Mouse (Mus musculus) layer of hippocampus, postnatal 36 days (tissue): ENCODE results near the gene Spsb4. TPM values are rescaled to one million over a fixed set of nuclear protein-coding genes. Genes with fewer than 3 reads are reported as not detected.

Experiments used
- DNase-seq, 2 experiments: peaks; one replicate each; pipeline ENCODE4 v3.0.0; 2022
- total RNA-seq, 2 experiments: library from RNA; stranded (reverse); gene quantifications; 2 replicates each; pipeline ENCODE4 v1.2.3; 2021

Gene Spsb4
- total RNA-seq, 2 experiments from 2014 or later = 4.7 to 5.9 TPM

DNA sequence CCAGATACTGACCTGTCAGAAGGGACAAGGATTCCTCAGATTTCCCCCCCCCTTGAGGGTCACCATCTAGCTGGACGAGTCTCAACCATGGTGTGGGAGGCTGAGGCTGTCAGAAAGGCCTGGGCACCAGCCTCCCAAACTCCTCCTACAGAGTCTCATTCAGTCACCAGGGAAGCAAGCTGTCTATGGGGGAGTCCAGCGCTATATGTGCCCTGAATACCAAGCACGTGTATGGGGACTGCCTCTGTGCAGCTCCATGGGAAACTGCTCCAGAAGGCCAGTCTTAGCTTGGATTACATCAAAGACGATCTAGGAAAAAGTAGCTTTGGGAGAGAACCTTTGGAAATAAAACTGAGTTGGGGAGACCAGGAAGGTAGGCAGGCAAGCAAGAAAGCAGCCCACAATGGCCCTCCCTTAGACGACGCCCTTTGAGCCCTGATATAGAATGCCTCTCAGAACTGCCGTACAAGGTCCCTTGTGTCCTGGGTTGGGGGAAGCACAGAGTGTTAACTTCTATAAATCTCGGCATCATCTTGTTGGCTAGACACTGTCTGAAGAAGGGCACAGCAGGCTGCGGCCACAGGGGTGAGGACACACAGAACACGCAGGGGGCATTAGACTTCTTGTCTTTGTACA lies 40.4 kb downstream of the Spsb4 start:
- DNase-seq = no peak

DNA sequence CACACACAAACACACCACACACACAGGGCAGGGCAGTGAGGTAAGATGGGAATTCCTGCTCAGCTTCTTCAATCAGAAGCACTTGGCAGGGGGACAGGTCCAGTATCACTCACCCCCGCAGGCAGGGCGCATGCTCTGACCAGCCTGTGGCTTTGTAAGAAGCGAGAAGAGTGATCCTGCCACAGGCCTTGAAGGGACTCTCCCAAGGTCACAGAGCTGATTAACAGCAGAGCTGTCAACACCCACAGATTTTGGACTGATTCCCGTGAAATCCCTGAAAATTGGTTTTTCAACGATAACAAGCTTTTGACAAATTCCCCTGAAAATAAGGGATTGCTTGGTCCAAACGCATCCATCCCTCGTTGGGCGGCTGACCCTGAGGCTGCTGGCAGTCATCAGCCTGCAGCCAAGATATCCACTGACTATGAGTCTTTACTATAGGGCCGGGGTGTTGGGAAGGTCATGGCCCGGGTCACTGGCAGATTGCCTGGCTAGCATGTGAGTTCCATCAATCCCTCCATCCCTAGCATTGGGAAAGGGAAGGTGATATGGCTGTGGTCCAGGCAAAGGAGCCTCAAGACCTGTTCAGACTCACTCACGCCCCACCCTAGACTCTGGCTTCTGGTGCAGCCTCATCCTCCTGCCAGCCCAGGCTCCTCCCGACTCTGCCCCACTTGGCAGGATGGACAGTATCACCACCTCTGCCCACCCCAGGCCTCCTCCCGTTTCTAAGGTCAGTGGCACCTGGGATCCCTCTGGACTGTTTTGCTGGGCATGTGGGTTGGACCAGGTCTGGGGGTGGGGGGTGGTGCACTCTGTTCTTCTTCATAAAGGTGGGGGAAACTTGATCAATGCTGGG lies 41.1 kb downstream of the Spsb4 start:
- DNase-seq = no peak

DNA sequence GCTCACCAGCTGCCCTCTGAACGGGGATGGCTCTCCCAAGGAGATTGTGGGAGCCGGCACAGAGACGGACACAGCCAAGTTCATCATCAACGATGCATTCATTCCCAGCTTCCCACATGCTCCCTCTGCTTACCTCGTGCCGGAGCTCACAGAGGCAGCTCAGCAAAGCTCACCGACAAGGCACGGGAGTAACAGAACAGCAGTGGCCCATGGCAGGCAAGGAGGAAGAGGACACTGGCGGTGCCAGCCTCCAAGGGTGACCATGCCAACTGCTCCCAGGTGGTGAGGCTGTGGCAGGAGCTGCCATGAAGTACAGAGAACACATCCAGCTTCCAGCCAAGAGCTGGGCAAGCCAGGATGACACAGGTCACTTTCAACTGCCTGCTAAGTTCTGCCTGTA lies 45.6 kb downstream of the Spsb4 start:
- DNase-seq = no peak

DNA sequence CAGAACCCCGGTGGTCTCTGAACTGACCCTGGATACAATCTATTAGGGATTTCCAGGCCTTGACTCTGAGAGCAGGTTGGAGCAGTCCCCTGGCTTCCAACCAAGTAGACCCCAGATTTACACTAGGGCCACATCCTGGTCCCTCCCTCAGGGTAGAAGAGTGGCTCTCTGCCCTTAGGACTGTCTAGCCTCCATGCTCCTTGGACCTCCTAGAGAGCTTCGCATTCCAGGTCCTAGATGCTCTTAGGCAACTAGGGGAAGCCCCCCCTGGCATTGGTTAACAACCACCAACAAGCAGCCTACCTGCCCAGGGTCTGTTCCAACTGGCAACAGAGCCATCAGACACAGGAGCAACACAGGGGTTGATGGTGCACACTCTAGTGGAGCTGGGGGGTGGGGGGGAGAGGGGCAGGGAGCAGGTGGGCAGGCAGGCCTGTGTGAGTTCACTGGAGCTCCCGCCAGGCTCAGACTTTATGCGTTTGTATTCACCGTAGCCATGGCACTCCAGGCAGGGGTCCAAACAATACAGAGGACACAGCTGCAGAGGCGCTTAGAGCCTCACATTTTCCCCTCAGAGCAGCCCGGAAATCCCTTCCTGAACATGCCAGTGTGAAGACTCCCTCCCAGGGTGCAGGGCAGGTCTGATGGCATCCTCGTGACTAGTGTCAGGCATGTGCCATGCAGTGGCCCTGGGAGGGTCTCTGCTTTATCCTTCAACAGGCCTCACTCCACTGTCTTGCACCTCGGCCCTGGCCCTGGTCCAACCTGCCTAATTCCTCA lies 46.8 kb downstream of the Spsb4 start:
- DNase-seq = peak in 1 of 2 experiments; percentile 26

DNA sequence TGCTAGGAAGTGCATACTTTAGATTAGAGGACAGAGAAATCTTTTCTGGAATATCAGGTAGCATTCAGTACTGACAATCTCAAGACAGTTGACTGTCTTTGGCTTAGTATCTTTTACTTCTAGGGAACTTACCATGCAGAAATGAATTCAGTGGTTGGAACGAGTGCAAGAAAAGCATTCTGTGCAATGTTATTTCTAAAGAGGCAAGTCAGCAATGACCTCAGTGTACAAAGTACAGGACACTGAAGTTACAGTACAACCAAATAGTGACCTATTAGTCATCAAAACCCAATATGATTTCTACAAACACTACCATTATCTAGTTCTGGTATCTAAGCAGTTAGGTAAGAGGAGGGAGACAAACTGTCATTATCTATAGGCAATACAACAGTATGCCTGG lies 51.1 kb downstream of the Spsb4 start:
- DNase-seq = no peak

DNA sequence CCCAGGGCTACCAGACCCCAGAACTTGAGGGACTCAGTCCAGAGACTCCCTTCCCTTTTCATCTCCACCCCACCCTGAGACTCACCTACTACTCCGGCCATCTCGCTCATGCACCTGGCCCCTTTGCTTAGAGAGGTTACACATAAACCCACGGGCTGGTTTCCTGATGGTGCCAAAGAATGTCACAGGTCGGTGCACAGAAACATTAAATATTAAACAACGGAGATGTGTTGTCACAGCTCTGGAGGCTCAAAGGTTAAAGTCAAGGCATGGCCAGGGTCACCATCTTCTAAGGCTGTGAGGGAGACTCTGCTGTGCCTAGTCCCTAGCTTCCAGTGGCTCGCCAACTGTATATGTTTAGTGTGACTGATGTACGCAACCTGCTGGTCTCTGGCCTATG lies 52.2 kb downstream of the Spsb4 start:
- no peak for DNase-seq

DNA sequence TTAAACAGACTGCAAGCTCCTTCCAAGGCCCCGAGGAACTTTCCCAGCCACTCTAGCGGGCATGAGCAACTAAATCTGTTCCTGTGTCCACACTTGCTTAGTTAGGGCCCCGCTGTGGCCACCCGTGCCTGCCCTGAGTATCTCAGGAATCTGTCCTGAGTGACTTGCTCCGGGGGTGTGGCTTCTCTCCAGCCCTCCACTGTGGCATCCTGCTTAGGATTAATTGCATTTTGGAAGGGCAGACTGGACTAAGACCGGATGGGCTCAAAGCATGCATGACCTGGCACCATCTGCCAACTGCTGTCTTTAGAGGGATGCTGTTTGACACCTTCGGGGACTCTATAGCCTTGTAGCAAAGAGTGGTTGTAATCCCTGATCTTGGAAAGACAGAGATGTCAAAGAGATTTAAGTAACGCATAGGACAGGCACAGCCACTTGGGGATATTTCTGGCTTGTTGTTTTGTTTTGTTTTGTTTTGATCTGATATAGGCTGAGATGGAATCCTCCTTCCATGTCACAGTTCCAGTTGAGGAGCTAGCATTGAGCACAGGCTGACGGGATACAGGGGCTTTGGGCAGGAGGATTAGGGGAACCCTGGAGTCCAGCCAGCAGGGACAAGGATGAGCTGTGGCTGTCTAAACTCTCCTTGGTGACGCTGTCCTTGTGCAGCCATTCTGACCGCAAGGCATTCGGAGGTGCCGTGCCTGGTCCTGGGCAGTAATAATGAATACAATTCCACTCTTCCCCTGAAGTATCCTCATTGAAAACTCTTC lies 55.0 kb downstream of the Spsb4 start:
- DNase-seq = no peak

DNA sequence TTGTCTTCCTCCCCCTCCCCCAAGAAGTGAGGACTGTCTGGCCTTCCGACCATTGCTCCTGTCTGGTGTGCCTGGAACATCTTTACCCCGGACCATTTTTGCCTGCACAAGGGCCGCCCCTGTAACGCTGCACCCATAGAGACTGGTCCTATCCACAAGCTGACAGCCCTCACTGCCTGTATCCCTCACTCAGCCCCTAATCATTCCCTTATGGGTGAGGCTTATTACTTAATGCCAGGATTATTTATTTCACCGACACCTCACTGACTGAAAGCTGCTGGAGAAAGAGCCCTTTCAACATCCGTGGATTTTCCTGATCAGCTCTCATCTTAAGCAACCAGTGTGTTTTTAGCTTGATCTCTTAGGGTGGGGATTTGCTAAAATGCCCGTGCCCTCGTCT lies 55.9 kb downstream of the Spsb4 start:
- no peak for DNase-seq

DNA sequence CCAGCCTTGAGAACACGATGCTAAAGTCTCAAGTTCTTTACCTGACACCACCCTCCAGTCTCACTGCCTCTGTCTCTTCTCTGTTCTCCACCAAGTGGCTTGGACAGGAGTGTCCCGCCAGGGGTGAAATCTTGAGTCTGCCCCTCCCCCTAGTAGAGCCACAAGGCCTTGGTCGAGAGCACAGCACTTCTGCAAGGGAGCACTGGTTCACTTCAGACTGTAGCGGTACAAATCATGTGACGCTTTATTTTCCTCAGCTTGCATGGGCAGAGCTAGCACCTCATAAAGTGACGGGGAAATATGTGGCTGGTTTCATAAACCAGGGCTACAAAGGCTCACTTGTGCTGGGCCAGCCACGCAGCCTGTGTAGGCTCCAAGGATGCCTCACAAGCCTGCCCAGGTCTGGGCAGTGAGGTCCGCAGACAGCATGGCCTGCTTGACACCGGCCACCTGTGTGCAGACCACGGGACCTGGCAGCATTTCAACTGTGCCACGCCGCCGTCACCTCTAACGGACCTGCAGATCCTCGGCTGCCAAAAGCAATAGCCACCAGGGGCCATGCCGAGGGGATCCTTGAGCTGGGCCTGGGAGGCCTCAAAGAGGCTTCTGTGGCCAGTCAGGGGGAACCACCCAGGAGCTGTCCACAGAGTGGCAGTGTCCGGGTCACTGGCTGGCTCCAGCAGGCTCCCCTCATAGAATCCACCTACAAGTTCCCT lies 56.5 kb downstream of the Spsb4 start:
- DNase-seq = no peak

DNA sequence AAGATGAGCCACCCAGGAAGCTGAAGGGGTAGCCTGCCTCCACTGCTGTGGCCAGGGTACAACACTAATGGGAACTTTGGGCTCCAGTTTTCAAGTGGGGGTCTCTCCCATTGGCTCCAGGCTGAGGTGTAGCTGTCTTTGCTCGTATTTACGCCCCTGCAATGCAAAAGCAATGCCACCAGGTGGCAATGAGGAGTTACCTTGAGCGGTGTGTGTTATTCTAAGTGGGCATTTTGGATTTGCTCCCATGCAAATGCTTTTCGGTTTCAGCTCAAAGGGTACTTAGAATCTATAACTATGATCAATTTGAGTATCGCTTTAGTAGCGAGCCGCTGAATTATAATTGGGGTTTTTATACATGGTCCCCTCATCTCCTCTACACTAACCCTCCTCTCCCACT lies 57.6 kb downstream of the Spsb4 start:
- DNase-seq = no peak

DNA sequence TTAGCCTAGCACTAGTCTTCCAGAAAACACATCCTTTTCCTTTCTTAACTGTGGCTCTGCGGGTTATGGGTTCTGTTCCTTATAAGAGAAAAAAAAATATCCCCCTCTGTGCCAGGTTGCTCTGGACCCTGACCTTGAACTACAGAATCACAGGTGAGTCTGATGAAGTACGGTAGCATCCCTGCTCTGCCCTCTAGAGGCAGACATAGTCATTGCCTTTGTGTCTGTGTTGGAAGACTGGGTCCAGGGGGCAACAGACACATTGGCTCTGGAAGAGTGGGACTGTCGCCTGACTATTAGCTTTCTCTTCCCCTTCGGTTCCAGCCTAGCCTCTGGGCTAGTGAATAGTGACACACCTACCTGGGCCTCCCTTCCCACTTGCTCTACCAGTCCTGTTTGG lies 58.4 kb downstream of the Spsb4 start:
- DNase-seq = no peak

DNA sequence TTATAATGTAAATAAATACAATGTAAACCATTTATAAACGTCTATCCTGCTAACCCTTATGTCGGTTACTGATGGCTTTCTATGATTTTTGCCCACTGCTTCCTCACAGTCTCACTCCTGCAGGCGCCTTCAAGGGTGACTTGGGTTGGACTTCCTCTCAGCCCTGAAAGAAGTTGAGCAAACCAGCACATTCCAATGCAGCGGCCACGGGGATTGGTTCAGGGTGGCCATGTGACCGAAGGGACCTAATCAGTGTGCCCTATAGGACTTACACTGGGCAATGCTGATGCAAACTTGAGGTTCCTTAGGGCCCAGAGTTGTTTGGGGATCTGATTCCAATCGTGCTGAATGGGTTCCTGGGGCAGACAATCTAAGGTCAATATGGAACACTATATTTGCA lies 59.2 kb downstream of the Spsb4 start:
- DNase-seq = no peak

DNA sequence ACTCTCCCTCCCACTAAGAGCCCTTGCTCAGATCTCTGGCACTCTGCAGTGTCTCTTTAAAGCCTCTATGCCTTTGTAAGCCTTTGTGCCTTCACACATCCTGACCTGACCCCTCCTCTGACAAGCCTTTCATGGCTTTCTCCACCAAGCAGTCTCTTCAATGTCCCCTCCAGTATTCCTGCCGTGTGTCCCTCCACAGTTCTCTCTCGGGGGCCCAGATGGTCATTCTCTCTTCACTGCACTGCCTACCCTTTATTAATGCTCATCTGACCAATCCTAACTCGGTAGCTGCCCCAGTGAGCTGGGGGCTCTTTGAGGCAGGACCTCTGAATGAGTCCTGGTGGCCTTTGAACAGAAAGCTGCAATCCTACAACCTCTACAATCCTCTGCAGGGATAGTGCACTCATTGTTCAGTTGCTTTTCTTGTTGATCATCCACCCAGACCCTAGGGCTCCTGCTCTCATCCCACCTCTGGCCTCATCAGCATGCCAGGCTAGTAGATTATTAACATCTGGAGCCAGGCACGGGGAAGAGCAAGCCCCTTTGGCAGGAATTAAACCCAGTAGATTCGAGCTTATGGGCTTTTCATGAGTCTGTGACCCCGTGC lies 60.5 kb downstream of the Spsb4 start:
- DNase-seq = no peak

DNA sequence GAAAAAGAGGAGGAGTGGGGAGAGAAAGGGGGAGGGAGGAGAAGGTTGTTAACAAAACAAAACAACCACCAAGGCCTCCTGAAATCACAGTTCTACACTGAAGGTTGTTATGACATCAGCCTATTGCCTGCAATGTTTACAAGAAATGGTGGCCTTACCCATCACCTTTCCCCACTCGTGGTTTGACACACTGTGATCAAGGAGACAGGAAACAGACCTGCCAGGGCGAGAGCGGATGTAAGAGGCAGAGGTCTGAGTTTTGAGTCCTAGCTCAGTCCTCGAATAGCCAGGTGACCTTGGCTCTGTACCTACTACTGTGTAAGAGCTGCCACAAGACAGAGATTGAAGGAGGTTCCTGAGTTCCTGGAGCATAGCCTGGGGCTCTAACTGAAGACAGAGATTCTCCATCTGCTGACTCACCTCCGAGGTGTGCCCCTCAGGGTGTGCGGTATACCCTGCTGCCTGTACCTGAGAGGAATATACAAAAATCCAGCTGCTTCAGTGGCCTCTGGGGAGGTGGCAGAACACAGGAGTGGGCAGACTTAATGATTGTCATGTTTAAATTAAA lies 61.3 kb downstream of the Spsb4 start:
- no peak for DNase-seq

DNA sequence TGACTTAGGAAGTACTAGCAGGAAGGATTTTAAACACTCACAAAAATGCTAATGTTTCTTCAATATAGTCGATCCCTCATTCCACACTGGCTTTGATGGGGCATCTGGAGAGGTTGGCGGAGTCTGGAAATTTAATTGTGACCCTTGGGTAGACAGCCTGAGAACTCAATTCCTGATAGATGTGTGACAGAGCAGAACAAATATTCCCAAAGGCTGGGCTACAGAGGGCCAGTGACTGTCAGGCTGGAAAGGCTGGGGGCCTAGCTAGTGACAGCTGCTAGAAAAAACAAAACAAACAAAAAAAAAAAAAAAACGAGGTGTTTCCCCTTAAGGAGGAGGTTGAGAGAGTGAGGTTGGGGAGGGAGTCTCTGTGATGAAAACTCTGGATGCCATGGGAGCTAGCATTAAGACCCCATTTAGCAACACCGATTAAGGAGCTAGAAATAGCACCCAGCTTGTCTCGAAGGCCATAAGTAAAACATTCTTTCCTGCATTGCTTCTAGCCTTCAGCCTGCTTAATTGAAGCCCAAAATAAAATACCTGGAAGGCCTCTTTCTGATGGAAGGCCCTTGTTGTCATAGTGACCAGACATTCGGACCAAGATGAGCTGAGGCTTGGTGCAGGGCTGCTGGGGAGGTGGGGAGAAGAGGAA lies 61.9 kb downstream of the Spsb4 start:
- no peak for DNase-seq

DNA sequence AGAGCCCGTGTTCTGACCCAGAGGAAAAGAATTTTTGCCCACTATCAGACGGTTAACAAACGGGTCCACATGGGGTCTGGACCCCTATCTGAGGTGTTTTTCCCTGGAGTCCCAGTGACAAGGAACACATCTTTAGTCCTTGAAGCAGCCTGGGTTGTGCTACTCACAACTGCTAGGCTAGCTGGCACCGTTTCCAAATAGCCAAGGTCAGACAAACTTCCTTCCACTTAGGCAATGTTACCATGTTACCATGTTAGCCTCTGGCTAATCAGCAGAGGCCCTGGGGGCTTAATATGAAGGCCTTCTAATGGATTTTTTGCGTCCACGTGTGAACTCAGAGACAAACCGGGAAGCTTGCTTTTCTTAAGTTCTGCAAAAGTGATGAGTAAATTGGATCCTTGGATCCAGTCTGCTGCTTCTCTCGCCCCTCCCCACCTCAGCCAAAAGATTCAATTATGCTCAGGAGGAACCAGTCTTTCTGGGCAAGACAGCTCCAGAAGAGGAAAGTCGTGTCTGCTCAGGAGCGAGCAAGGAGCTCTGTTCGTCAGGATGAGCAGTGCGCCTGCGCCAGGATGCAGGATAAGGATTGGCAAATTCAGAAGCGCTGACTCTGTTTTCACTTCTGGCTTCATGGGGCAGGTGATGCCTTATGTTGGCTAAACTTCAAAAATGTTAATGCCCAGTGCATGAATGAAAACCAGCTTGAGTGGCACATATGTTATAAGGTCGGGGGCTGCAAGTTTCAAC lies 64.4 kb downstream of the Spsb4 start:
- DNase-seq = no peak

DNA sequence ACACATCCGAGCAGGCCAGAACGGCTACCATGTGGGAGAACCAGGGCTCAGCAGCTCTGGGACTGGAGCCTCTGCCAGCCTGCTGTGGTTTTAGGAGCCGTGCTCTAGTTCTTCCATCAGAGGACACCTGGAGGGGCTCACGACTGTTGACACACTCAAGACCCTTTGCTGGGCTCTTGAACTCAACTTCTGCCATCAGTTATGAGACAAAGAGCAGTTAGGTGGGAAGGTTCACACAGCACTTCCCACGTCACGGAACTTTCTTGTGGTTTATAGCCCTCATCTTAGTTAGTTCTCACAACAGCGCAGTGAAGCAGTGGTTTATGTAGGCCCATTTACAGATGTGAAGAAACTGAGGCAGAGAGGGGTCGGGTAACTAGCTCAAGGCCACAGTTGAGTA lies 65.2 kb downstream of the Spsb4 start:
- no peak for DNase-seq

DNA sequence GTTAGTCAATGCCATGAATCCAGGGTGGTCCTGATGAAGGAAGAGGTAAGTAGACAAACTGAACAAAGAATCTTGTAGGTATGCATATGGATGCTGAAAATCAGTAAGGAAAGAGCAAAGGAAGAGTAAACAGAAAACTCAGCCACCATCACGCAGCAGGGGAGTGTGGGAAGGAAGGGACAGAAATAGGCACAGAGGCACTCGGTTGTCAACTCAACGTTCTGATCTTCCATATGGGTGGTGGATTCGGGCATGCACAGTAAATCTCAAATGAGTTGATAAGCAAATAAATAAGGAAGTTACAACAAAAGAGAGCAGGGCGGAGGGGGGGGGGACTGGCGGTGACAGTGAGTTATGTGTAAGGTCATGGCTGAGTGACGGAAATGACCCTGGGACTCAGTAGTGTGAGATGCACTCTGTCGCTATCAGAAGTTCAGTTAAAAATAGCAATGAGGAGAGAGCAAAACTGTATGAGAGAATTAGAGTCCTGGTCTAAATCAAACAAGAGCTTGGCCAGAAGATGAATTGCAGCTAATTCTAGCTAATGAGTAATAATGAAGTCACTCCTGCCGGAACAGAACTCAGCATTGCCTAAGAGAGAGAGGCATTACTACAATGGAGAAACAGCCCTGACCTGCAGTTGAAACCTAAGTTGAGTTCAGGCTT lies 66.2 kb downstream of the Spsb4 start:
- DNase-seq = peak in 1 of 2 experiments; percentile 15

DNA sequence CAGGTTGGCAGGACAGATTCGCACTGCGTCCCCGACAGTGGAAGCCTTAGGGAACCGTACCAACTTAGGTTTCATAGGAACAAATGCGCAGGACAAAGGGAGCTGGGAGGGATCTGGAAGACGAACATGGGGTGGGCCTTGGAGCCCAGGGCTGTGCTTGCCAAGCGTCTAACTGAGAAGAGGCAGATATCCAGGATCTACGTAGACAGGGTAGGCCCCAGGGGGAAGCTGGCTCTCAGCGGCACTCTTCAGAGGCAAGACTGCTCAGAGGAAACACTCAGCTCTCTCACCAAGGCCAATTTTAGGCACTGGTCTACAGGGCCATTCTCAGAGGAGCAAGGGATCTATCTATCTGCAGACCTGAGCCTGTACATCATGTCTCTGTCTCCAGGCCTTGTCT lies 69.1 kb downstream of the Spsb4 start:
- DNase-seq = no peak
